Mouse (Mus musculus) lung, postnatal 0 days (tissue): Measurements from ENCODE around the gene Bcl9.

Experiments used
- CTCF ChIP-seq: IDR thresholded peaks from 2 replicates; pipeline ENCODE4 v1.5.1; 2016; ENCODE audit warnings: antibody characterized with exemption, mild to moderate bottlenecking
- EP300 ChIP-seq: IDR thresholded peaks from 2 replicates; pipeline ENCODE4 v1.6.1; 2016; ENCODE audit warnings: antibody characterized with exemption, mild to moderate bottlenecking, control low read depth

DNA sequence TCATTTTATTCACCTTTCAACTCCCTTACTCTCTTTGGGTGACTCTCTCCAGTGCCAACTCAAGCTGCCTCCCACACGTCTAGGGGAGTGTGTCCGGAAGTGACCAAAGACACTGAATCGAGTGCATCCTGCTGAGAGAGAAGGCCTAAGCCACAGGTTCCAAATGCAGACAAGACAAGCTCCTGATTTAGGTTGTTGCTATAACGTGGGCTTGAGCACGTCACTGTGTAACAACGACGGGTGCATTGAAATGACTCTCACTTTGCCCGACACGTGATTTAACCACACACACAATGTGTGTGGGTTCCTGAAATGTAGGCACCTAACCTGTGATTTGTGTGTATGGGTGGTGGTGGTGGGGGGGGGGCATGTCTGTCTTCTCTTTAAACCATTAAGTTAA lies 3.4 kb downstream of the Bcl9 start:
- TF ChIP-seq CTCF (no peak), EP300 (no peak)
